Mouse (Mus musculus) intestine, embryonic 14.5 days (tissue): ENCODE results near the gene Btg4. TPM values are rescaled to one million over a fixed set of nuclear protein-coding genes. Genes with fewer than 3 reads are reported as not detected.
"Not testable (repeated sequence)": the region's sequence is repeated elsewhere in the genome, so short reads cannot be mapped to it uniquely, and the experiment has no call there.

Experiments
- ATAC-seq: fragments of 200-750 bp; cut with Nextera tagmentation; replicated peaks from 2 replicates; pipeline ENCODE4 v1.8.0; 2017; ENCODE audit warnings: low read depth, moderate number of reproducible peaks, moderate TSS enrichment, moderate library complexity; ENCODE audit not compliant: low FRiP score, low TSS enrichment
- DNase-seq: peaks from one replicate; pipeline ENCODE4 v3.0.0-alpha.2; 2018; ENCODE audit warnings: low spot score
- H3K27ac ChIP-seq: fragments of 300-500 bp; sonication (generic); 2 replicates; pipeline ENCODE4 v1.5.1; 2014; ENCODE audit warnings: low read depth, mild to moderate bottlenecking, control low read depth
- H3K27me3 ChIP-seq: fragments of 300-500 bp; sonication (generic); replicated peaks from 2 replicates; pipeline ENCODE4 v1.6.1; 2014; ENCODE audit warnings: low read length, control low read depth; ENCODE audit not compliant: control insufficient read depth, insufficient read depth
- H3K36me3 ChIP-seq: fragments of 300-500 bp; sonication (generic); 2 replicates; pipeline ENCODE4 v1.6.1; 2014; ENCODE audit warnings: low read length, control low read depth; ENCODE audit not compliant: control insufficient read depth, insufficient read depth
- H3K4me1 ChIP-seq: fragments of 300-500 bp; sonication (generic); replicated peaks from 2 replicates; pipeline ENCODE4 v1.6.1; 2014; ENCODE audit warnings: low read length, control low read depth, mixed read lengths; ENCODE audit not compliant: control insufficient read depth, insufficient read depth
- H3K4me2 ChIP-seq: fragments of 300-500 bp; sonication (generic); 2 replicates; pipeline ENCODE4 v1.6.1; 2014; ENCODE audit warnings: low read length
- H3K4me3 ChIP-seq: fragments of 300-500 bp; sonication (generic); 2 replicates; pipeline ENCODE4 v1.5.1; 2014; ENCODE audit warnings: low read depth, low read length, control low read depth, mixed read lengths
- H3K9ac ChIP-seq: fragments of 300-500 bp; sonication (generic); 2 replicates; pipeline ENCODE4 v1.6.1; 2014; ENCODE audit warnings: mild to moderate bottlenecking, low read length
- H3K9me3 ChIP-seq: fragments of 300-500 bp; sonication (generic); 2 replicates; pipeline ENCODE4 v1.6.1; 2016; ENCODE audit warnings: low read length, control low read depth; ENCODE audit not compliant: control insufficient read depth
- WGBS: fragments of 180-500 bp; shearing (Covaris S2); extraction: QIAGEN DNeasy Blood & Tissue Kit; methylation state at CpG from one replicate; pipeline ENCODE4 v1.1.7; 2014; 5-methylcytosine and 5-hydroxymethylcytosine counted together
- polyA plus RNA-seq: library from polyadenylated mRNA; unstranded; fragments of >200 nt; fragmentation: Nextera tagmentation; extraction: Ambion mirVana; gene quantifications from 2 replicates; pipeline ENCODE4 v1.2.1, GENCODE M21; 2014

Btg4 gene
- polyA plus RNA-seq, 1 experiment from 2014 or later = not detected

- ATAC-seq, H3K27me3 ChIP-seq, H3K4me1 ChIP-seq, H3K4me3 ChIP-seq, DNase-seq, H3K36me3 ChIP-seq, H3K27ac ChIP-seq, H3K9ac ChIP-seq, H3K9me3 ChIP-seq, H3K4me2 ChIP-seq: not testable (repeated sequence)
- WGBS = 90% methylated on average over 1 of the region's 1 CpGs
These were observed 78.7 kb downstream of the Btg4 start for GRCm38 (mm10) chr9:51139401-51139800.

- Histone ChIP-seq H3K4me2 (no peak overlapping the region), H3K4me3 (no peak overlapping the region), H3K27ac (no peak overlapping the region), H3K4me1 (no peaks in the 10 kb centered on the region), H3K27me3 (no peaks in the 10 kb centered on the region), H3K9ac (no peak overlapping the region), H3K9me3 (no peaks in the 10 kb centered on the region), H3K36me3 (no peaks in the 10 kb centered on the region)
- ATAC-seq (no peak), DNase-seq (peak; percentile 6)
- 85% methylated on average over 3 of the region's 3 CpGs for WGBS
These were observed 80.0 kb downstream of the Btg4 start for GRCm38 (mm10) chr9:51140711-51141110.

- no peaks in the 10 kb centered on the region for H3K36me3 ChIP-seq
- no peaks in the 10 kb centered on the region for H3K27me3 ChIP-seq
- H3K9ac ChIP-seq = no peak overlapping the region
- H3K4me3 ChIP-seq = no peak overlapping the region
- 86% methylated on average over 1 of the region's 1 CpGs for WGBS
- no peaks in the 10 kb centered on the region for H3K9me3 ChIP-seq
- ATAC-seq = no peak
- no peak overlapping the region for H3K27ac ChIP-seq
- no peak overlapping the region for H3K4me2 ChIP-seq
- H3K4me1 ChIP-seq = peaks cover 3% of the 10 kb centered on the region
- DNase-seq = peak; percentile 12
These were observed 82.7 kb downstream of the Btg4 start for GRCm38 (mm10) chr9:51143437-51143836.

GRCm38 (mm10) chr9:51144218-51144617 is 83.5 kb downstream of the Btg4 start:
- H3K4me1 ChIP-seq = peaks cover 3% of the 10 kb centered on the region
- no peak for ATAC-seq
- no peaks in the 10 kb centered on the region for H3K27me3 ChIP-seq
- WGBS = 70% methylated on average over 6 of the region's 6 CpGs
- no peak overlapping the region for H3K9ac ChIP-seq
- DNase-seq = peak; percentile 34
- H3K4me3 ChIP-seq = no peak overlapping the region
- no peak overlapping the region for H3K4me2 ChIP-seq
- H3K36me3 ChIP-seq = no peaks in the 10 kb centered on the region
- H3K9me3 ChIP-seq = no peaks in the 10 kb centered on the region
- no peak overlapping the region for H3K27ac ChIP-seq

- Histone ChIP-seq H3K9me3 (no peaks in the 10 kb centered on the region), H3K4me3 (no peak overlapping the region), H3K36me3 (no peaks in the 10 kb centered on the region), H3K4me1 (peaks cover 3% of the 10 kb centered on the region), H3K27ac (no peak overlapping the region), H3K27me3 (no peaks in the 10 kb centered on the region), H3K9ac (no peak overlapping the region), H3K4me2 (no peak overlapping the region)
- 75% methylated on average over 4 of the region's 4 CpGs for WGBS
- no peak for DNase-seq
- no peak for ATAC-seq
These were observed 85.8 kb downstream of the Btg4 start for GRCm38 (mm10) chr9:51146496-51146895.

GRCm38 (mm10) chr9:51147294-51147693 is 86.6 kb downstream of the Btg4 start:
- 81% methylated on average over 5 of the region's 5 CpGs for WGBS
- Histone ChIP-seq H3K9ac (no peak overlapping the region), H3K27me3 (no peaks in the 10 kb centered on the region), H3K9me3 (no peaks in the 10 kb centered on the region), H3K4me3 (no peak overlapping the region), H3K36me3 (no peaks in the 10 kb centered on the region), H3K4me2 (no peak overlapping the region), H3K27ac (no peak overlapping the region), H3K4me1 (peaks cover 3% of the 10 kb centered on the region)
- ATAC-seq (no peak), DNase-seq (no peak)

GRCm38 (mm10) chr9:51152079-51152752 is 91.5 kb downstream of the Btg4 start:
- ATAC-seq = peak; percentile 68
- Histone ChIP-seq H3K9me3 (no peaks in the 10 kb centered on the region), H3K4me3 (no peak overlapping the region), H3K36me3 (no peaks in the 10 kb centered on the region), H3K9ac (no peak overlapping the region), H3K4me2 (peak overlapping the region; percentile 36; the same call in 1 of the 2 replicates), H3K4me1 (no peaks in the 10 kb centered on the region), H3K27me3 (no peaks in the 10 kb centered on the region; the same call in 1 of the 2 replicates), H3K27ac (no peak overlapping the region)
- peak; percentile 90 for DNase-seq
- 12% methylated on average over 13 of the region's 13 CpGs for WGBS

- H3K27me3 ChIP-seq = peaks cover 13% of the 10 kb centered on the region
- H3K36me3 ChIP-seq = no peaks in the 10 kb centered on the region
- H3K4me1 ChIP-seq = no peaks in the 10 kb centered on the region
- WGBS = 29% methylated on average over 4 of the region's 4 CpGs
- 0 out of 2 replicates have a peak, but pooled peaks have one; percentile 53 for ATAC-seq
- no peak overlapping the region for H3K27ac ChIP-seq
- no peaks in the 10 kb centered on the region for H3K9me3 ChIP-seq
- H3K4me2 ChIP-seq = no peak overlapping the region
- DNase-seq = peak; percentile 90
- H3K4me3 ChIP-seq = no peak overlapping the region
- no peak overlapping the region for H3K9ac ChIP-seq
These were observed 101.2 kb downstream of the Btg4 start for GRCm38 (mm10) chr9:51161771-51162388.

- H3K4me3 ChIP-seq = no peak overlapping the region
- ATAC-seq (no peak), DNase-seq (no peak)
- H3K9me3 ChIP-seq = no peaks in the 10 kb centered on the region
- no peak overlapping the region for H3K9ac ChIP-seq
- H3K4me1 ChIP-seq = no peaks in the 10 kb centered on the region
- 87% methylated on average over 5 of the region's 5 CpGs for WGBS
- no peaks in the 10 kb centered on the region for H3K36me3 ChIP-seq
- H3K4me2 ChIP-seq = no peak overlapping the region
- H3K27me3 ChIP-seq = peaks cover 13% of the 10 kb centered on the region
- H3K27ac ChIP-seq = no peak overlapping the region
These were observed 103.3 kb downstream of the Btg4 start for GRCm38 (mm10) chr9:51163989-51164388.
